Mouse (Mus musculus): ENCODE results near the gene Isg20l2. TPM values are rescaled to one million over a fixed set of nuclear protein-coding genes. Genes with fewer than 3 reads are reported as not detected.

Isg20l2 gene
- total RNA-seq, 2 experiments from 2014 or later, result 61.7 to 65.1 TPM

- no peak for ATAC-seq (replicated peaks; ENCODE audit: low FRiP score, low TSS enrichment, poor library complexity, severe bottlenecking)
These were observed 20.2 kb upstream of the Isg20l2 start for GRCm38 (mm10) chr3:87909874-87910273.

GRCm38 (mm10) chr3:87910573-87911141, 19.5 kb upstream of the Isg20l2 start:
- 0 out of 2 replicates have a peak, but pooled peaks have one; percentile 13 for ATAC-seq (replicated peaks; ENCODE audit: low FRiP score, low TSS enrichment, poor library complexity, severe bottlenecking)

- ATAC-seq (replicated peaks; ENCODE audit: low FRiP score, low TSS enrichment, poor library complexity, severe bottlenecking), result no peak
These were observed 16.6 kb upstream of the Isg20l2 start for GRCm38 (mm10) chr3:87913491-87913890.

DNA sequence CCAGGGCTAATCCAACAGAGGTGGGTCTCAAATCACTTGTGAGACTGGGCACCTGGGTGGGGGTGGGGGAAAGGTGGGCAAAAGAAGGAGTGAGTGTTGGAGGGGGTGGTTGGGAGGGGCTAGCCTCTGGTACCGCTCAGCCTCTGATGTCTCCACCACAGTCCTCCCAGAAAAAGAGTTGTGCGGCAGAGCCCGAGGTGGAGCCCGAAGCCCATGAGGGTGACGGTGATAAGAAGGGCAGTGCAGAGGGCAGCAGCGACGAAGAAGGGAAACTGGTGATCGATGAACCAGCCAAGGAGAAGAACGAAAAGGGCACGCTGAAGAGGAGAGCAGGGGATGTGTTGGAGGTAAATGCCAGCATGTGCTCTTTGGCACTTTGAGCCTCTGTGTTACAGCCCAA, 16.2 kb upstream of the Isg20l2 start:
- ATAC-seq (replicated peaks; ENCODE audit: low FRiP score, low TSS enrichment, poor library complexity, severe bottlenecking), result no peak

- no peak for ATAC-seq (replicated peaks; ENCODE audit: low FRiP score, low TSS enrichment, poor library complexity, severe bottlenecking)
These were observed 13.1 kb upstream of the Isg20l2 start for GRCm38 (mm10) chr3:87916990-87917389.

DNA sequence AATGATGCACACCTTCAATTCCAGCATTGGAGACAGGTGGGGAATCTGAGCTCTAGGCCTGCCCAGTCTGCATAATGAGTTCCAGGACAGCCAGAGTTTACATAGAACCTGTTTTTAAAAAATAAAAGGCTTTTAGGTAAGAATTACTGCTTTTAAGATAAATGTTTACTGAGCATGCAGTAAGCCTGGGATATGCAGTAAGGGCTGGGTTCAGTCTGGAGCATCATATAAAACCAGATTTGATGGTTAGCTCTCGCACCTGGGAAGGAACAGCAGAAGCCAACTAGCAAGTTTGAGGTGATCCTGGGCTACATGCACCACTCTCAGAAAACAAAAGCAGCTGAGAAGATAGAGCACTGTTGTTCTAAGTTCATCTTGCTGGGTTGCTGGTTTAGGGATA, 11.6 kb upstream of the Isg20l2 start:
- no peak for ATAC-seq (replicated peaks; ENCODE audit: low FRiP score, low TSS enrichment, poor library complexity, severe bottlenecking)

DNA sequence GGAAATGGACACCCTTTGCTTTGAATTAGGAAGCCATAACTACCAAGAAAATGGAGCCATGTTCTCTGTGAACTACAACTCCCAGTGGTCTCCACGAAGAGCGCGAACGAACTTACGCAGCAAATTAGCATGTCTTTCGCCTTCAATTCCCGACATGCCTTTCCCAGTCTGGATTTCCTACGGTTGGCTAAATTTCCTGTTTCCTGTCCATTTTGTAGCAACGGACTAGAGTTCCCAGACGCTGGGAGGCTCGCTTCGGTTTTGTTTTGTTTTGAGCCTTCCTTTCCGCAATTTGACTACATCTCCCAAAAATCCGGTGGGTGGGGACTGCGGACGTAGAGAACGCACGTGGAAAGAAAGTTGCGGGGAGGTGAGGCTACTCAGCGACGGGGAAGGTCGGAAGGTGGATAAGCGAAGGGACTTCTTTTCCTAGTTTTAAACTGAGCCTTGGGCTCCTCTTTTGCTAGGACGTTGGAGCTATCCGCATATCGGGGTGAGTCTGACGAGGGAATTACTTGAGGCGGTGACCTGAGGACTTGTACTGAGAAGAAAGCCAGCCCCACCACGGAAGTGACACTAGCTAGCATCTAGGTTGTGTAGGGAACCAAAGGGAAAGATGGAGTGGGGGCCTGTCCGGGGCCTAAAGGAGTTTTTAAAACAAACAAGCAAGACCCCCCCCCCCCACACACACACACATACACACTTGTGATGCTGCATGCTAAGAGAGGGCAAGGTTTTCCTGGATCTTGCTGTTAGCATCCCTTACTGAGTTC, 10.6 kb upstream of the Isg20l2 start, which contains the start of gene Mrpl24:
TSS of gene Mrpl24 (plus strand) at position 171 of the 773 bp plus-strand sequence.
- ATAC-seq (replicated peaks; ENCODE audit: low FRiP score, low TSS enrichment, poor library complexity, severe bottlenecking), result peak; percentile 75

- no peak for ATAC-seq (replicated peaks; ENCODE audit: low FRiP score, low TSS enrichment, poor library complexity, severe bottlenecking)
These were observed 9.7 kb upstream of the Isg20l2 start for GRCm38 (mm10) chr3:87920270-87920943.

- ATAC-seq (replicated peaks; ENCODE audit: low FRiP score, low TSS enrichment, poor library complexity, severe bottlenecking), result no peak
These were observed 5.1 kb upstream of the Isg20l2 start for GRCm38 (mm10) chr3:87924996-87925395.

- ATAC-seq (replicated peaks; ENCODE audit: low FRiP score, low TSS enrichment, poor library complexity, severe bottlenecking), result no peak
These were observed 2.7 kb upstream of the Isg20l2 start for GRCm38 (mm10) chr3:87927452-87927851.

DNA sequence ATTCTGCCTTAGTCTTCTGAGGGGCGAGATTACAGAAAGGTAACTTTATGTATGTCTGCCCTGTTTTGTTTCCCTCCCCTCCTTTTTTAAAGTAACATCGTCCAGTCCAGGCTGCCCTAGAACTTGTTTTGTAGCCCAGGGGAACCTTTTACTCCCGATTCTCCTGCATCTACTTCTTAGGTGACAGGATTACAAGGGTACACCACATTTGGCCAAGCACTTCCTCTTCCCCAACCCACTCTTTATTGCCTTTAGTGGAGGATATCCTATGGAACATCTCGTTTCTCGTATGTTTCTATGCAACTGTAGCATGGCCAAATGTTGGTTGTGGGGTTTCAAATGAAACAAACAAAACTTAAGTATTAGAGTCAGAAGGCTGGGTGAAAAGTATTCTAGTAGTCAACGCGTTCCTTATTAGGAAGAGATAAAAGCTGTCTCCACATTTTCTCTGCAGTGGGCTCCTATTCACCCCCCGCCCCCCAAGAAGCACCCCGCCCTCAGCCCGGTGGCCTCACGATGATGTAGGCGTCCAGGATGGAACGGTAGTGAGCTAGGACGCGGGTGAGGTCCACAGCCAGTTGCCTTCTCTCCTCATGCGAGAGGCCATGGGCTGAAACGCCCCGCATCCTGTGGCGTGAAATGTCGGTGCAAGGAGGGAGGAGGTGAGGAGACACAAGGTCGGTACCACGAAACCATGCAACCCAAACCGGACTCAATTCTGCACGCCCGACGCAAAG, 605 bp upstream of the Isg20l2 start:
- ATAC-seq (replicated peaks; ENCODE audit: low FRiP score, low TSS enrichment, poor library complexity, severe bottlenecking), result peak; percentile 46

DNA sequence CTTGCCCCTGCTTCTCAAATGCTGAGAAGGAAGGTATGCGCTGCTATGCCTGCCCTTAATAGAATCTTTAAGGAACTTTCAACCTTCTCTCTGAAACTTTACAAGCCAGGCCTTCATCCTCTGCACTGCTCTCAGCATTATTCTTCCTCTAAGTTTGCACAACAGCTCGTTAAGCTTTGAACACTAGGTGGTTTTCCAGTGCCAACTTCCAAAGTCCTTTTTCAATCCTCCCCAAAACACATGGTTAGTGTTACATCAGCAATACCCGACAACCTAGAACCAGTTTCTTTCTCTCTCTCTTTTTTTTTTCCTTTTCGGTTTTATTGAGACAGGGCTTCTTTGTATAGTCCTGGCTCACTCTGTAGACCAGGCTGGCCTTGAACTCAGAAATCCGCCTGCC, 3.9 kb downstream of the Isg20l2 start:
- no peak for ATAC-seq (replicated peaks; ENCODE audit: low FRiP score, low TSS enrichment, poor library complexity, severe bottlenecking)

DNA sequence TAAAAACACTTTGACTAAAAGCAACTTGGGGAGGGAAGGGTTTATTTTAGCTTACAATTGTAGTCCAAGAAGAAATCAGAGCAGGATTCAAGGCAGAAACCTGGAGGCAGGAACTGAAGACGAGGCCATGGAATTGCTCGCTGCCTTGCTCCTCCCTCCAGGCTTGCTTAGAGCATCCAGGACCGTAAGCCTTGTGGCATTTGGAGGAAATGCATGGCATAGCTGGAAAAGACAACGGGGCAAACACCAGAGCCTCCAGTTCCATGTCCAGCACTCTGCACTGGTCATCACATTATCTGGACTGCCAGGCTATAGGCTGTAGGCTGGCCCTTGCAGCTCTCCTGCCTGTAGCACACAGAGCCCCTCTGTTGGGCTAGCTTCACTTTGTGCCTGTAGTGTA, 4.4 kb downstream of the Isg20l2 start:
- ATAC-seq (replicated peaks; ENCODE audit: low FRiP score, low TSS enrichment, poor library complexity, severe bottlenecking), result no peak

DNA sequence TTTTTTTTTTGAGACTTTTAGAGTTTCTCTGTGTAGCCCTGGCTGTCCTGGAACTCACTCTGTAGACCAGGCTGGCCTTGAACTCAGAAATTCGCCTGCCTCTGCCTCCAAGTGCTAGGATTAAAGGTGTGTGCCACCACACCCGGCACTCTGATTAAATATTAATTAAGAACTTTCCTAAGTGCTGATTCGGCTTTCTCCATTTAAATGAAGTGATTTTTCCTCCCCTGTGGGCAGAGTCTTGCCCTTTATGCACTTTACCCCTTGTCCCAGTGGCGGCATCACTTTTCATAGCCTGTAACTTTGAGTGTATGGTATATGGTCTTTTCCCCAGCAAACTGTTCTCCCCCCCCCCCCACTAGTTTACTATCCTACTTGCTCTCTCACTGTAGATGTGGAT, 5.1 kb downstream of the Isg20l2 start:
- ATAC-seq (replicated peaks; ENCODE audit: low FRiP score, low TSS enrichment, poor library complexity, severe bottlenecking), result no peak

DNA sequence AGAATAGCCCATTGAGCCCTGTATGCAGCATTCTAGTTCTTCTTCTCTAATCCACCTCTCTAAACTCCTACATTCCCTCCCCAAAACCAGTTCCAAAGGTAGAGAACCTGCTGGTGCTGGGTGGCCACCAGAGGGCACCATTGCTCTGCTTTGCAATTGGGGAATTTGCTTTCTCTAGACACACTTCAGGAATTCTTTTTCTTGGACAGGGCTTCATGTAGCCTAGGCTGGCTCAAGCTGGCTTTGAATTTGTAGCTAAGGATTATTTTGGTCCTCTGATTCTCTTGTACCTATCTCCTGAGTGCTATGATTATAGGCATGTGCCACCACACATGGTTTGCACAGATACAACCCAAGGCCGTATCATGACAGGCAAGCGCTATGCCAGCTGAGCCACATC, 5.7 kb downstream of the Isg20l2 start:
- ATAC-seq (replicated peaks; ENCODE audit: low FRiP score, low TSS enrichment, poor library complexity, severe bottlenecking), result peak; percentile 49; the same call in 1 of the 2 replicates

GRCm38 (mm10) chr3:87940611-87941010, 10.5 kb downstream of the Isg20l2 start:
- no peak for ATAC-seq (replicated peaks; ENCODE audit: low FRiP score, low TSS enrichment, poor library complexity, severe bottlenecking)

DNA sequence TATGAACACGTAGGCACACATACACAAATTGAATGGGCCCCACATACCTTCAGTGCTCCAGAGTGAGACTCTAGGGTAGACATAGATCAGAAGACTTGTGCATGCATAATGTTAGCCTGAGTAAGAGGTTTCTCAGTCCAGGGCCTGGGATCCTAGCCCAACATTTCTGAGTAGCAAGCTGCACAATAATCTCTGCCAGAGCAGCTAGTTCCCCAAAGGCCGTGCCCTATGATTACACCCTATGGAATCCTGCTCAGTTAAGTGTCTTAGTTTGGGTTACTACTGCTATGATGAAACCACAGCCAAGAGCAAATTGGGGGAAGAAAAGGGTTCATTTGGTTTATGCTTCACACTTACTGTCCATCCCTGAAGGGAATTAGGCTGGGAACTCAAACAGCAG, 12.4 kb downstream of the Isg20l2 start:
- ATAC-seq (replicated peaks; ENCODE audit: low FRiP score, low TSS enrichment, poor library complexity, severe bottlenecking), result no peak

DNA sequence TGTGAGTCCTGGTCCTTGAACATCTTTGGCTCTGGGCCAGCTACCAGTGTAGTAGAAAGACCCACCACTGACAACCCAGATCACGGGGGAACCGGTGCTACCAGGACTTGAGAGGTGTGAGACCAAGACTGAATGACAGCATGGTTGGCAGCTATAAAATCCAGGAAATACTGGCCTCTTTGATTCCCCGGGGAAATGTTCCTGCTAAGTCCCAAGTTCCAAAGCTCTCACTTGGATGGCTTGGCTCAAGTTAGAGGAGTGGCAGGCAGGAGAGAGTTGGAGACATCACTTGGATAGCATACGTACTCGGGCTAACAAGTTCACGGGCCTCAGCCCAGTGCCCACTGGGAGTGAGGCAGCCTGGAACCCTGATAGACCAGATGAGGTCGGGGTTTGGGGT, 13.5 kb downstream of the Isg20l2 start:
- ATAC-seq (replicated peaks; ENCODE audit: low FRiP score, low TSS enrichment, poor library complexity, severe bottlenecking), result no peak

- ATAC-seq (replicated peaks; ENCODE audit: low FRiP score, low TSS enrichment, poor library complexity, severe bottlenecking), result no peak
These were observed 14.9 kb downstream of the Isg20l2 start for GRCm38 (mm10) chr3:87944838-87945600.

Data from megakaryocyte-erythroid progenitor cell, adult 5-6 weeks (primary cell).